Mouse (Mus musculus) midbrain, embryonic 12.5 days (tissue): ENCODE measurements at regions not wholly inside any gene's neighbourhood (a gene's known extent, or its start where the extent isn't known, plus 50 kb on each side); places are given as distances from the start of the nearest gene placed in this dataset.
A peak's percentile ranks its signal among the peaks of the same experiment; 100 is the strongest.

Experiments used
- ATAC-seq: fragments of 200-750 bp; cut with Nextera tagmentation; 2 replicates; pipeline ENCODE4 v1.8.0; 2017; ENCODE audit warnings: low read depth, moderate TSS enrichment, moderate library complexity; ENCODE audit not compliant: low FRiP score
- H3K27ac ChIP-seq: fragments of 300-500 bp; sonication (generic); replicated peaks from 2 replicates; pipeline ENCODE4 v1.5.1; 2016; ENCODE audit warnings: mild to moderate bottlenecking
- H3K27me3 ChIP-seq: fragments of 300-500 bp; sonication (generic); 2 replicates; pipeline ENCODE4 v1.6.1; 2016; ENCODE audit warnings: mild to moderate bottlenecking
- H3K36me3 ChIP-seq: fragments of 300-500 bp; sonication (generic); 2 replicates; pipeline ENCODE4 v1.6.1; 2016
- H3K4me1 ChIP-seq: fragments of 300-500 bp; sonication (generic); 2 replicates; pipeline ENCODE4 v1.6.1; 2016
- H3K4me2 ChIP-seq: fragments of 300-500 bp; sonication (generic); replicated peaks from 2 replicates; pipeline ENCODE4 v1.6.1; 2016; ENCODE audit warnings: mild to moderate bottlenecking, moderate library complexity
- H3K4me3 ChIP-seq: fragments of 300-500 bp; sonication (generic); 2 replicates; pipeline ENCODE4 v1.5.1; 2016; ENCODE audit warnings: mild to moderate bottlenecking
- H3K9ac ChIP-seq: fragments of 300-500 bp; sonication (generic); replicated peaks from 2 replicates; pipeline ENCODE4 v1.6.1; 2016; ENCODE audit warnings: mild to moderate bottlenecking, moderate library complexity
- H3K9me3 ChIP-seq: fragments of 300-500 bp; sonication (generic); 2 replicates; pipeline ENCODE4 v1.6.1; 2016; ENCODE audit warnings: mild to moderate bottlenecking
- WGBS: fragments of 180-500 bp; shearing (Covaris S2); methylation state at CpG from one replicate; pipeline ENCODE4 v1.1.7; 2016; 5-methylcytosine and 5-hydroxymethylcytosine counted together

DNA sequence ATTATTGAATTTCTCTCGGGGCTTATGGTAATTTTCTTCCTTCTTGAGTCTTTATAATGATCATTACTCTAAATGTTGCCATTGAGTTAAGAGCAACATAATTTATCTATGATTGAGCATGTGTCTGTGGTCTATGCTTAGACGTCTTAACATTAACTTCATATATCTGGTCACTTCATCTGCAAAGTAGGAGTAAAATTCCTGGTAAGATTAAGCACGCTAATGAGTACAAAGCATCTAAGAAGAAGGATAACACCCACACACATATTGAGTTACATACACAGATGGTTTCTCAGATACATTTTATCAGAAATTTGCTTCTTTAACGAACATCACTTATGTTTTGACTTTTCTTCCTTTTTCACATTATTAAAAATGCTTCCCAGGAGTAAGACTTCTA lies 267.3 kb upstream of the Lyplal1 start:
- H3K27me3 ChIP-seq: no peaks in the 10 kb centered on the region
- H3K4me1 ChIP-seq: no peaks in the 10 kb centered on the region
- H3K4me2 ChIP-seq: no peak overlapping the region
- 85% methylated on average over 4 of the region's 4 CpGs for WGBS
- no peak overlapping the region for H3K4me3 ChIP-seq
- H3K36me3 ChIP-seq: no peaks in the 10 kb centered on the region
- H3K27ac ChIP-seq: no peak overlapping the region
- no peaks in the 10 kb centered on the region for H3K9me3 ChIP-seq
- H3K9ac ChIP-seq: no peak overlapping the region
- no peak for ATAC-seq

DNA sequence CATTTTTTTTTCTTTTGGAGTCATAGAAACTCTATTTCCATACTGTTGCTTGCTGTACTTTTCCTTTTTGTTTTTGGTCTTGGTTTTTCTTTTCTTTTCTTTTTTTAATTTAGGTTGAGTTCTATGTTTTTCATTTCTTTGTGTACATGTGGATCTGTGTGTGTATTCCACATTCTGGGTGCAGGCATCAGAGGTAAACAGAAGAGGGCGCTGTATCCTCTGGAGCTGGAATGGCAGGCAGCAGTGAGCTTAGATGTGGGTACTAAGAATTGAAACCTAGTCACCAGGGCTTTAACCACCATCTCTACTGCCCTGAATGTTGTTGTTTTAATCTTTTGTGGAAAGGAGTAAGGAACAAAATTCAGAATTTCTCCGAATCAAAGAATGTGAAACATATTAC lies 266.3 kb upstream of the Lyplal1 start:
- Histone ChIP-seq H3K9ac (no peak overlapping the region), H3K4me3 (no peak overlapping the region), H3K27me3 (no peaks in the 10 kb centered on the region), H3K4me1 (no peaks in the 10 kb centered on the region), H3K36me3 (no peaks in the 10 kb centered on the region), H3K4me2 (no peak overlapping the region), H3K27ac (no peak overlapping the region), H3K9me3 (no peaks in the 10 kb centered on the region)
- ATAC-seq: no peak
- WGBS: 68% methylated on average over 2 of the region's 2 CpGs

DNA sequence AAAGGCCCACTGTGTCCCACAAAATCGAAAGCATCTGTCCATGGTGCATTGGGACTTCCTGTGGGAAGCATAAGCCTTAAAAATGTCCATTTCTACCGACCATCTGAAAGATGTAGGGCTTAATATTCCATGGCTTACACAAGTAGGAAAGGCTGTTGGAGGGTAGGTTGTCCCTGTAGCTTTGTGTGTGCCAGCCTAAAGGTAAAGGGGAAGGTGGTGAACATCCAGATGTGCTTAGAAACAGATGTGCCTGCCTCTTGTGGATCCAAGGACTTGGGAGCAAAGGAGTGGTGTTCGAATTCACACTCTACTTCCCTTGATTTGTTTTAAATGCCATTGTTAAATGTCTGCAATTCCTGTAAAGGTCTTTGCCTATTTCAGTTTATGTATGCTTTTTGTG lies 265.9 kb upstream of the Lyplal1 start:
- ATAC-seq: no peak
- Histone ChIP-seq H3K27me3 (no peaks in the 10 kb centered on the region), H3K27ac (no peak overlapping the region), H3K4me1 (no peaks in the 10 kb centered on the region), H3K4me3 (no peak overlapping the region), H3K4me2 (no peak overlapping the region), H3K36me3 (no peaks in the 10 kb centered on the region), H3K9me3 (no peaks in the 10 kb centered on the region), H3K9ac (no peak overlapping the region)
- 92% methylated on average over 3 of the region's 3 CpGs for WGBS

DNA sequence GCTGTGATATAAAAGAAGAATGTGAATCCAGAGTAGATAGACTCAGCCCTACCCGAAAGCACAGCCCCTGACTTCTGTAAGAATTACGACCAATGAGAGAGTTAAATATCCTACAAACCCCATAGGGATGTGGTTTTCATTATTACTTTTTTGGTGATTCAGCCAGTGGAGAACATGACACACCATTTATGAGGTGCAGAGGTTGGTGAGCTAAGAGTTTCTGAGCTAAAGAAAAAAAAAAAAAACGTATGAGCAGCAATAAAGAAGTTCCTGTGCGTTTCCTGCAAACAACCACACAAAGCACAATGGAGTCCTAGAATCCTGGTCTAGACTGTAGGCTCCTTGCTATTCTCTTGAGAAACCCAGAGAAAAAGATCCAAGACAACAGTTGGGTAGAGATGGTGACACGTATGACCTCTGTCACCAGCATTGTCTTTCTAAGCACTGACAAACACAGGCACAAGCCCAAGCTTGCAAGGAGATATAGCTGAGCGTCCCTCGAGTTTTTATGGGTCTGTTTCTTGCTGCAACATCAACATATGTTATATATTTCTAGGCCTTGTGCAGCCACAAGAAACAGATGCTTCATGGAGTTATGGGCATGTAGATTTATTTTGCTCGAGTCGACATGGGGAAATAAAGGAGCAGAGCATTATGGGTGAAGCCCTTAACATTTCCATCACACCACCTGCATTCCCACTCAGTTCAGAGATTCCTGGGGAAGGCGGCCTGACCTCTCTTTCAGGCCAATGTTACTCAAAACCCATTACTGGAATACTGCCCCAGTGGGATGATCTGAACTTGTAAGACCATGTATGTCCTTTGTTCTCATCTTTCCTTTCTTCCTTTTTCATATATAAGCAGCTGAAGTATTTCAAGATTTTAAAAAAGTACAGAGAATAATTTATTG lies 263.1 kb upstream of the Lyplal1 start:
- WGBS: 85% methylated on average over 10 of the region's 10 CpGs
- H3K27ac ChIP-seq: no peak overlapping the region
- H3K36me3 ChIP-seq: no peaks in the 10 kb centered on the region
- no peak overlapping the region for H3K4me3 ChIP-seq
- no peak overlapping the region for H3K9ac ChIP-seq
- H3K9me3 ChIP-seq: no peaks in the 10 kb centered on the region
- no peak overlapping the region for H3K4me2 ChIP-seq
- H3K27me3 ChIP-seq: no peaks in the 10 kb centered on the region
- ATAC-seq: no peak
- H3K4me1 ChIP-seq: no peaks in the 10 kb centered on the region

DNA sequence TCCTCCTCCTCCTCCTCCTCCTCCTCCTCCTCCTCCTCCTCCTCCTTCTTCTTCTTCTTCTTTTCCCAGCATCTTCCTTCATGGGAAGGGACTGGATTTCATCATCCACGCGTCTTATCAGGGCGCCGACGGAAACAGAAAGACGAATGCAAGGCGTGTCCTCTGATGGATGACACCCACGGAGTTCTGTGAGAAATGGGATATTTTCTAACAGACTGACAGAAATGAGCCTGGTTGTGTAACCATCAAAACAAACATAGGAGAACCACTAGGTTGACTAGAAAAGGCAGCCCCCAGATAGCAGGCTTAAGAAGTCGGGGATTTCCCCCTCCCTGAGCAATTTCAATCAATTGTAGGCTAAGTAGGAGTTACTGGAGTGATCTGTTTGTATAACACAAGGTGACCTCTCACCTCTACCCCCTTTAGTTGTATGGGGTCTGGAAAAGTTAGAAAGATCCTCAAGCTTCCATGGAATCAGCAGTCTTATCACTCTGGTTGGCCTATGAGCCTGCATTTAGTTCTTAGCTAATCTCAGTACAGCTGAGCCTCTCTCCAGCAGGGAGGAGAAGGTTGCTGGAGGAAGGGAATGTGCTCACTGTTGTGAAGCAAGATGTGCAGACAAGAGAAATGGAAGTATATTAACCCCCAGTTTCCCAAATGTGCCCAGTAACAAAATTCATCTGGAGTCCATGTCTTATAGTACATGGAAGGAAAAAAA lies 260.0 kb upstream of the Lyplal1 start:
- ATAC-seq: no peak
- Histone ChIP-seq H3K4me2 (no peak overlapping the region), H3K4me1 (no peaks in the 10 kb centered on the region; the same call in 1 of the 2 replicates), H3K27ac (no peak overlapping the region), H3K9me3 (no peaks in the 10 kb centered on the region), H3K27me3 (no peaks in the 10 kb centered on the region), H3K4me3 (no peak overlapping the region), H3K9ac (no peak overlapping the region), H3K36me3 (no peaks in the 10 kb centered on the region)
- 87% methylated on average over 9 of the region's 9 CpGs for WGBS

DNA sequence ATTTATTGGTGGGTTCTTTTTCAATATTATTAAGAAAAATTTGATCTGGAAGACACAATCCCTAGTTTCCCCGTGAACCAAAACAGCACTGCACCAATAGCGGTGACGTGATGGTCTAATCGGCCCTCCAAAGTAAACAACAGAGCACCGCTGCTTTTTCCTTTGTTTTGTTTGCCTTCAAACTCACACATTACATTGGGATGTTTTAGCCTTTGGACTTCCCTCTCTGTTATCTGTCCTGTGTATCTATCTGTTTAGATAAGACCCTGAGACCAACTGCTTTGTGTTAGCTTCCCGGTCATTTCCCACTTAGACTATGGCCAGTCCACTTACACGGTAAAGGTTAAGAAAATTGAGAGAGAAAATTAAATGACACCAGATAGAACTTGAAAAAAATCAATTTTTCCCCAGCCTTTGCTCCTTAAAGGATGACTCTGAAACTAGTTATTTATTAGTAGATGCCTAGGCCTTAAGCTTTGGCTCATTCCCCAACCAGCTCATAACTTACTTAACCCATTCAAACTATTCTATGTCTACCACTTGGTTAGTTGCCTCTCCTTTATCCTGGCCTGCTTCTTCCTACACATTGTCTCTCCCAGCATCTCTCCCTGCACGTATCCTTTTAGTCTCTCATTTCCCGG lies 257.0 kb upstream of the Lyplal1 start:
- no peak overlapping the region for H3K4me2 ChIP-seq
- ATAC-seq: no peak
- no peaks in the 10 kb centered on the region for H3K36me3 ChIP-seq
- H3K4me1 ChIP-seq: no peaks in the 10 kb centered on the region; the same call in 1 of the 2 replicates
- H3K9ac ChIP-seq: no peak overlapping the region
- H3K9me3 ChIP-seq: no peaks in the 10 kb centered on the region
- no peak overlapping the region for H3K4me3 ChIP-seq
- WGBS: 75% methylated on average over 9 of the region's 9 CpGs
- H3K27me3 ChIP-seq: no peaks in the 10 kb centered on the region
- H3K27ac ChIP-seq: no peak overlapping the region

DNA sequence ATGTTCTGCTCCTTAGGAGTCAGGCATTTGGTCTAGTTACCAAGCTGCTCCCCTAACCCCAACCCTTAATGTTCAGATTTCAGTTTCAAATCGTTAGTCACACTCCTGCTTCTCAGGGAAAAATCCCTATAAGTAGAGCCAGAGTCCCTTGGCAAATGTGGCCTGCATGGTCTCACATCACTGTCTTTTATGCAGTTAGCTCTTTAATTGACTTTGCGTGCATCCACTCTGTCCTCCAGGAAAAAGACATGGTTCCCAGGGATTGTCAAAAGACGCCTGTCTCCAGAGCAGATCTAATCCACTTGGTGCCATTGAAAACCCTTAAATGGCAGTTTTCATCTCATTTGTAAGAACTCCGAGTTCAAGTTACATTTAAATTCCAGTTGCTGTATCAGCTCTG lies 256.3 kb upstream of the Lyplal1 start:
- no peak overlapping the region for H3K9ac ChIP-seq
- no peak overlapping the region for H3K27ac ChIP-seq
- no peak overlapping the region for H3K4me2 ChIP-seq
- H3K4me3 ChIP-seq: no peak overlapping the region
- H3K9me3 ChIP-seq: no peaks in the 10 kb centered on the region
- WGBS: 14% methylated on average over 4 of the region's 4 CpGs
- ATAC-seq: peak; percentile 55
- H3K27me3 ChIP-seq: no peaks in the 10 kb centered on the region
- no peaks in the 10 kb centered on the region for H3K36me3 ChIP-seq
- H3K4me1 ChIP-seq: no peaks in the 10 kb centered on the region; the same call in 1 of the 2 replicates

DNA sequence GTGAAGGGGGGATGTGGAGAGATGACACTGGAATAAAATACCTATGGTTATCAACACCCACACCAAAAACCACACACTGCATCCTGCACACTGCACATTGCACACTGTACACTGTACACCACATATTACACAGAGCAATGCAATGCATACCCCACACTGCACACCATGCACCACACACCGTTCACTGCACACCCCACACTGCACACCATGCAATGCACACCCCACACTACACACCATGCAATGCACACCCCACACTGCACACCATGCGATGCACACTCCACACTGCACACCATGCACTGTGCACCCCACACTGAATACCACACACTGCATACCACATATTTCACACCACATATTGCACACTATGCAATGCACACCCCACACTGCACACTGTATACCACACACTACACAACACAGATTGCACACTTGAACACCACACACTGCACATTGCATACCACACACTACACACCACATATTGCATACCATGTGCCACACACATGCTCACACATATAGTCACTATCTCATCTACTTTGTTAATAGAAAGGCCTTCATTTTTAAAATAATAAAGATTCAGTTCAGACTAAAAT lies 255.8 kb upstream of the Lyplal1 start:
- Histone ChIP-seq H3K9ac (no peak overlapping the region), H3K4me3 (no peak overlapping the region), H3K4me2 (no peak overlapping the region), H3K36me3 (no peaks in the 10 kb centered on the region), H3K27me3 (no peaks in the 10 kb centered on the region), H3K4me1 (no peaks in the 10 kb centered on the region; the same call in 1 of the 2 replicates), H3K27ac (no peak overlapping the region), H3K9me3 (no peaks in the 10 kb centered on the region)
- 91% methylated on average over 2 of the region's 2 CpGs for WGBS
- peak; percentile 71 for ATAC-seq

DNA sequence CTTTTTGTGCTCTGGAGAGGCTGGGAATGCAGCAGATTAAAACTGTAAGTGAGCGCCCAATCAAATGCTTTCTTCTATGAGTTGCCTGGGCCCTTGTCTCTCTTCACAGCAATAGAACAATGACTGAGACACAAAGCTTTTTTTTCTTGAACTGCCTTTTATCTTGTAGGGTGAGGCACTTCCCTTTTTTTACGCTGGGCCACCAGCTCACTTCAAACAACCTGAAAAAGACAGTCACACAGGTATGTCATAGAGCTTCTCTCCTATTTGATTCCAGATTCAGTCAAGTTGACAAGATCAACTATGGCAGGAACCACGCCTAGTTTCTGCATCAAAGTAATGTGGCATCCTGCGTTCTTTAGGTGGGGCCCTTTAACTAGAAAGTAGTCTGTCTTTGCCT lies 246.2 kb upstream of the Lyplal1 start:
- Histone ChIP-seq H3K9me3 (no peaks in the 10 kb centered on the region), H3K36me3 (no peaks in the 10 kb centered on the region), H3K4me1 (no peaks in the 10 kb centered on the region), H3K4me3 (no peak overlapping the region), H3K27me3 (no peaks in the 10 kb centered on the region), H3K27ac (no peak overlapping the region), H3K9ac (no peak overlapping the region), H3K4me2 (no peak overlapping the region)
- 86% methylated on average over 4 of the region's 4 CpGs for WGBS
- no peak for ATAC-seq

DNA sequence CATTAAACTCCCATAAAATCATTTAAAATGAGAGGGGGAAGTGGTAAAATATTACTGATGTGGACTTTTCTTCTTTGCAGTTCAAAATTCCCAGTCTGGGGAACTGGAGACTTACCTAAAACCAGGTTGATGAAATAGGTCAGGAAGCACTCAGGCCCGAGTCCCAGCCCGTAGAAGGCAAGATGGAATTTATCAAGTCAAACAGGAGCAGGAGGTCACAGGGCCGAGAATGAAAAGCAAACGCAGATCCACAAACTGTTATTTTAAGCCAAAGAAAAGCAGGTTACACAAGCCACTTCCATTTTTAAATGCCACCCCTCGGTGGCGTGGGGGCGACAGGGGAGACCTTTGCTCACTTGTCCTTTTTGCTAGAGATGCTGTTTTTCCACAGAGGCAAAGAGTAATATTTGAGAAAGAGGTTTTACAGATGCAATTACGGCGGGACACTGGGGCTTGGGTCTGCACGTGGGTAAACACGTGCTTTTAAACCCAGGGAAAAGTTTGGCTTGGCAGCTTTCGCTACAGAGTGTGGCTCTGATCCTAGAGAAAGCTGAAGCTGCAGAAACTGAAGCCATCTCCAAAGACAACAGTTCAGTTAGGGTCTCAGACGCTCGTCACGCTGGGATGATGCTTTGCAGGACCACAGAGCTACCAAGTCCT lies 241.0 kb upstream of the Lyplal1 start:
- no peaks in the 10 kb centered on the region for H3K27me3 ChIP-seq
- no peak overlapping the region for H3K9ac ChIP-seq
- no peak for ATAC-seq
- no peaks in the 10 kb centered on the region for H3K9me3 ChIP-seq
- no peak overlapping the region for H3K4me3 ChIP-seq
- H3K27ac ChIP-seq: no peak overlapping the region
- H3K4me1 ChIP-seq: no peaks in the 10 kb centered on the region
- no peak overlapping the region for H3K4me2 ChIP-seq
- no peaks in the 10 kb centered on the region for H3K36me3 ChIP-seq
- 70% methylated on average over 15 of the region's 15 CpGs for WGBS

DNA sequence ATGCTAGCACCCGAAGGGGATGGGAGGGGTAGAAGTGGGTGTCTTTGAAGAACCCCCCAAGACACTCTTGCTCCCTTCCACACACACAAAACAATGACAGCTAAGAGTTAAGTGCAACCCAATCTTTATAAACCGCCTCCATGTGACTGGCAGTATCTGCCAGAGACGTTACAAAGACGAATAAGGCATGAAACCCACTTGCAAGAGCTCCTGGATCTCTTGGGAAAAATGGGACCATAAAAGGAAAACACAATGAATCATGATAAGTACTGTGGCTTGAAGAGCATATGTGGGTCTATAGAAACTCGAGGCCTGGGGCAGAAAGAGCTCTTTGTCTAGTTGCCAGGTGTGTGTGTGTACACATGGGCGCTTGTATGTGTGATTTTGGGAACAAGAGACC lies 237.6 kb upstream of the Lyplal1 start:
- Histone ChIP-seq H3K36me3 (no peaks in the 10 kb centered on the region), H3K4me3 (no peak overlapping the region), H3K4me1 (no peaks in the 10 kb centered on the region), H3K27ac (no peak overlapping the region), H3K9ac (no peak overlapping the region), H3K9me3 (peaks cover 8% of the 10 kb centered on the region; the same call in 1 of the 2 replicates), H3K27me3 (no peaks in the 10 kb centered on the region), H3K4me2 (no peak overlapping the region)
- WGBS: 78% methylated on average over 6 of the region's 6 CpGs
- no peak for ATAC-seq
